ENCODE assay signal across 12 mouse cellular contexts in the genomic region with DNA sequence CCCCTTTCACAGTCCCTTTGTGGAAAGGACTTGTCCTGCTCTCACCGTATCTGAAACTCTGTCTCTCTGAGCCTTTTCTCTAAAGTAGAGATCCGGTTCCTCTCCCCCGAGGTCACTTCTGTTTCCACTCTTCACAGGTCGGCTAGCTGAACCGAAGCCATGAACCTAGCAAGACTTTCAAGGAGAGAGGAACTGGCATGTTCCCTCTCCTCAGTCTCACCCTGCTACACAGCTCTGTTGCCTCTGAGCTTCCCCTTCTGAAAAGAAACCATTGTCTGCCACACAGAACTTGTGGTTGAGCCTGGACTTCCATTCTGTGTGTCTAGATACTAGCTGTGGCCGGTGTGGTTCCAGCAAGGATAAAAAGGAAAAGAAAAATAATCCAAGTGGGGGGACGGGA. TPM values are rescaled to one million over a fixed set of nuclear protein-coding genes. Genes with fewer than 3 reads are reported as not detected.
DNase-seq lines count a peak whose midpoint lies in the region; ATAC-seq lines count a peak whose summit lies in the region.
"Had no signal": no experiment of that assay in that cellular context is flagged by ENCODE, and none has a peak within 500 bp of the region (broad histone marks: within the 10 kb centered on the region; RNA-seq: fewer than 3 reads in every experiment).

No protein-coding gene starts in this region.

- no peaks in the 10 kb centered on the region for H3K4me1 ChIP-seq in midbrain, embryonic 16.5 days (ENCODE audit: control insufficient read depth, insufficient read depth, low read length)

- H3K27ac ChIP-seq in midbrain, embryonic 16.5 days (ENCODE audit: low read length) = no peak overlapping the region
- H3K27ac ChIP-seq: kidney, postnatal 0 days; liver, embryonic 15.5 days; midbrain, embryonic 12.5 days had no signal

- DNase-seq in layer of hippocampus, adult 11-12 months (ENCODE audit: low spot score) = peak; percentile 23
- no peak for DNase-seq in layer of hippocampus, adult 18-20 months (ENCODE audit: low spot score in 2 of 2)
- peak; percentile 26 to 31 for DNase-seq in right cerebral cortex, postnatal 10 days (ENCODE audit: low spot score in 2 of 2)
- no peak for DNase-seq in right cerebral cortex, postnatal 4 days
- no peak for DNase-seq in thymus, postnatal 36 days
- DNase-seq in heart, adult 11 months = no peak
- DNase-seq: adrenal gland, postnatal 14 days had no signal

- H3K4me2 ChIP-seq in midbrain, embryonic 16.5 days (ENCODE audit: low read length) = no peak overlapping the region
- H3K4me2 ChIP-seq: liver, embryonic 15.5 days; midbrain, embryonic 12.5 days had no signal

- H3K27me3 ChIP-seq in midbrain, embryonic 16.5 days (ENCODE audit: control insufficient read depth, insufficient read depth, low read depth, low read length) = no peaks in the 10 kb centered on the region
- H3K27me3 ChIP-seq: liver, embryonic 15.5 days; midbrain, embryonic 12.5 days had no signal

- WGBS in midbrain, embryonic 16.5 days = 91% methylated on average over 7 of the region's 7 CpGs

- peak; percentile 38 for ATAC-seq in monocyte, adult 5-6 weeks (replicated peaks; ENCODE audit: insufficient number of reproducible peaks, low FRiP score, low TSS enrichment, poor library complexity, severe bottlenecking)
- ATAC-seq in midbrain, embryonic 16.5 days = no peak

- H3K36me3 ChIP-seq in midbrain, embryonic 16.5 days (ENCODE audit: control insufficient read depth, insufficient read depth, low read length) = no peaks in the 10 kb centered on the region
- H3K36me3 ChIP-seq: liver, embryonic 15.5 days; midbrain, embryonic 12.5 days had no signal

- no peak overlapping the region for H3K9ac ChIP-seq in midbrain, embryonic 16.5 days (ENCODE audit: low read depth, low read length)
- H3K9ac ChIP-seq: liver, embryonic 15.5 days; midbrain, embryonic 12.5 days had no signal

- no peak overlapping the region for H3K4me3 ChIP-seq in midbrain, embryonic 16.5 days (ENCODE audit: low read depth, low read length)
- H3K4me3 ChIP-seq: liver, embryonic 15.5 days; midbrain, embryonic 12.5 days had no signal

- H3K9me3 ChIP-seq in midbrain, embryonic 16.5 days (replicated peaks; ENCODE audit: control insufficient read depth, low read length, poor library complexity, severe bottlenecking) = no peaks in the 10 kb centered on the region
- H3K9me3 ChIP-seq: liver, embryonic 15.5 days; midbrain, embryonic 12.5 days had no signal

RNA-seq across cellular contexts. Expression of a gene that starts 4.1 kb away (rescaled TPM):
- 10 to 100 TPM in 1 of 2 experiments, 1 to 10 TPM in 1; 8.2 to 11.7 TPM for total RNA-seq in layer of hippocampus, adult 18-20 months (2021)
- total RNA-seq in monocyte, adult 5-6 weeks (2017) = 1.8 to 10.0 TPM in 2 of 3 replicates, not detected in the other
- polyA plus RNA-seq in midbrain, embryonic 16.5 days (2015; fragmentation: Nextera tagmentation; extraction: Ambion mirVana) = 1.0 and 1.4 TPM in 2 replicates

RNA-seq across cellular contexts. Expression of a gene that starts 32.9 kb away (rescaled TPM):
- 10 to 100 TPM; 13.6 to 15.6 TPM for total RNA-seq in layer of hippocampus, adult 18-20 months (2021)
- 0.39 TPM in 1 of 3 replicates, not detected in the others for total RNA-seq in monocyte, adult 5-6 weeks (2017)
- polyA plus RNA-seq in midbrain, embryonic 16.5 days (2015; fragmentation: Nextera tagmentation; extraction: Ambion mirVana) = 11.5 and 12.9 TPM in 2 replicates

Comparison
In these comparisons a context has a peak if more than half of its experiments do, and no peak if none do; other contexts are left out.
1. DNase-seq: peak in layer of hippocampus, adult 11-12 months (single experiment) and right cerebral cortex, postnatal 10 days (2 of 2); none in layer of hippocampus, adult 18-20 months (0 of 2), right cerebral cortex, postnatal 4 days (single experiment), thymus, postnatal 36 days (0 of 2) and heart, adult 11 months (single experiment).
2. RNA of a gene that starts 32.9 kb away (total RNA-seq): 13.6 to 15.6 TPM in layer of hippocampus, adult 18-20 months; 0.39 TPM in monocyte, adult 5-6 weeks; every median in the first group is over 10 times any median in the second.